Mouse (Mus musculus) retina, adult 2 months (tissue): Measurements from ENCODE around the gene Clcf1.
A peak's percentile ranks its signal among the peaks of the same experiment; 100 is the strongest.
"Not testable (repeated sequence)": the region's sequence is repeated elsewhere in the genome, so short reads cannot be mapped to it uniquely, and the experiment has no call there.

Experiments
- DNase-seq: peaks from one replicate; pipeline ENCODE4 v3.0.0-alpha.2; 2012; ENCODE audit warnings: low read depth, low spot score

Gene Clcf1

DNA sequence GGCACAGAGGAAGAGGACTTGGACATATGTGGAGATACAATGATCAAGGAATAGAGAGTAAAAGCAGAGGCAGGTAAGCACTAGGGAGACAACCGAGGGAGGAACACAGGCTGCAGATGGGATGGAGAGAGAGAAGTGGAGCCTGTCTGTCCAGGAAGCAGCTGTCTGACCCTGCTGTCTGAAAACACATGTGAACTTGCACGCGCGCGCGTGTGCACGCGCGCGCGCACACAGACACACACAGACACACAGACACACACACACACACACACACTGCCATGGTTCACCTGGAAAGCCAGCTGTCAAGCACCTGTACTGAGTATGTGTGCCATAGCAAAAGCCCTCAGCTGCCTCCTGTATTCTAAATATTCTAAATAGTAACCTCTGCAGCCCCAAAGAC, 4.3 kb downstream of the Clcf1 start:
- DNase-seq, result no peak

DNA sequence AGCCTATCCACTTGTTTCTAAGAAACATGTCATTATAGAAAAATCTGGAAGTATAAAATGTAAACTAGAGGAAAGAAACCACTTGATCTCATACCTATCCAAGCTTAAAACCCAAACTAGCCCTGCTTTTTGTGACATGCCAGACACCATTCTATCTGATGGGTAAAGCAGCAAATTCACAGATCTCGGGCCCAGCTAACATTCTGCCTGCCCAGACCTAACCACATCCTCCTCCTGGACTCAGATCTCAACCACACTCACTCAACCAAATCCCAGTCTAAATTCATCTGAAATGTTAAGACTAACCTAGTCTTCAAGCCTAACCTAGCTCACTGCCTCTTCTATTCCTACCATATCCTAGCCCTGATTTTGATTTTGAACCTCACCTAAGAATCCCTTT, 4.7 kb downstream of the Clcf1 start:
- no peak for DNase-seq

DNA sequence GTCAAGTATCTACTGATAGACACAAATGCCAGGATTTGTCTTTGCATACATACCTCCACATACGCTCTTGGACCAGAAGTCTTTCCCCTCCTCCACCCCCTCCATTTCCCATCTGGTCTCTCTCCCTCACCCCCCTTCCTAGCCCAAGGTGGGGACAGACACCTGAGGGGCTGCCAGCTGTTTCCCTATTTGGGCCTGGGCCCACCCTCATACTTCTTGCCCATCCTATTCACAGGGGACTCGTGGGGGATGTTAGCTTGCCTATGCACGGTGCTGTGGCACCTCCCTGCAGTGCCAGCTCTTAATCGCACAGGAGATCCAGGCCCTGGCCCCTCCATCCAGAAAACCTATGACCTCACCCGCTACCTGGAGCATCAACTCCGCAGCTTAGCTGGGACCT, 5.9 kb downstream of the Clcf1 start:
- DNase-seq, result no peak

DNA sequence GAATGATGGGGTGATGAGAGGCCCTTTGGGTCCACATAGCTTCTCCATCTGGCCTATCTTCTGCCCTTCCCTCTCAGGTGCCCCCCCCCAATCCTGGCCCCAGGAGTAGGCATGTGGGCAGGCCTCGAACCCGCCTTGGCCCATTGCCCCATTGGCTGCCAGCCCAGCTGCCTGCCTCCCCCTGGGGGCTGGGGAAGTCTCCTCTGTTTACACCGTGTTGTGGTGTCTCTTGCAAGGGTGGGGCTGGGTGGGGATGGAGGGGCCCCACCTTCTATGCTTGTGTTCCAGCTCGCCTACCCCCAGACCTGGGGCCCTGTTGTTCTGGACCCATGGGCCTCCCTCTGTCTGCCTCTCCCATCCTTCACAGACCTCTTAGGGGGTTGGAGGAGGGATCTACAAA, 6.4 kb downstream of the Clcf1 start:
- no peak for DNase-seq

DNA sequence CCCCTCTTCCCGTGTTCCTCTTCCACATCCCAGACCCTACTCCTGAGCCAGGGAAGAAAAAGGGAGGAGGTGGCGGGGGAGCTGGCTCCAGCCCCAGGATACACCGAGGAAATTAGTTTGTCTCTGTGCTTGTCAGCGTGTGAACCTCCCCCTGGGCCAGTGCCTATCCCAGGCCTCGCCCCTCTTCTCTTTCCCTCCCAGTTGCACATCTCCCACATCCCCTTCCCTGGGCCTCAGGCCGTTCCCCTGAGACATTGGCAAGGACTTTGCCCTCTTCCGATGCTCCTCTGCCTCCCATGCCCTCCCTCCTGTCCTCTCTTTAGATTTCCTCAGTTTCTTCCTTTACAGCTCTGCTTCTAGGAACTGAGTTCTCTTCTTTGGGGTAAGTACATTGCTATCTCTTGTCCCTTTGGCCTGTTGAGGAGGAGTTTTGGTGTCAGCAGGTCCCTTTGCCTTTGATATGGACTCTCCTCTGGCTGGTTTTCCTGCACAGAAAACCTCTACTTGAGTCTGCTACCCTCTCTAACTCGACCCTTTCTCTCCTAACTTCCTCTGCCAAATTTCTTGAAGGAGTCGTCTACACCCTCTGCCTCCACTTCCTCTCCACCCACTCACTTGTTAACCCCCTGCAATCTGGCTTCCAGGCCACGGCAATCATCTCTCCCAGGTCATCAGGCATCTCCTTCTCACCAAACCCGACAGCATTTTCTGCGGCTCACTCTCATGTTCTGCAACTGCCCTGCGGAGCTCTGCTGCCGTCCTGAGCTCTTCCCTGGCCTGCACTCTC, 7.1 kb downstream of the Clcf1 start:
- no peak for DNase-seq

- no peak for DNase-seq
Measured at GRCm38 (mm10) chr19:4222165-4222564, 8.1 kb downstream of the Clcf1 start.

GRCm38 (mm10) chr19:4226779-4227178, 12.7 kb downstream of the Clcf1 start:
- no peak for DNase-seq

GRCm38 (mm10) chr19:4227446-4227845, 13.4 kb downstream of the Clcf1 start:
- no peak for DNase-seq

DNA sequence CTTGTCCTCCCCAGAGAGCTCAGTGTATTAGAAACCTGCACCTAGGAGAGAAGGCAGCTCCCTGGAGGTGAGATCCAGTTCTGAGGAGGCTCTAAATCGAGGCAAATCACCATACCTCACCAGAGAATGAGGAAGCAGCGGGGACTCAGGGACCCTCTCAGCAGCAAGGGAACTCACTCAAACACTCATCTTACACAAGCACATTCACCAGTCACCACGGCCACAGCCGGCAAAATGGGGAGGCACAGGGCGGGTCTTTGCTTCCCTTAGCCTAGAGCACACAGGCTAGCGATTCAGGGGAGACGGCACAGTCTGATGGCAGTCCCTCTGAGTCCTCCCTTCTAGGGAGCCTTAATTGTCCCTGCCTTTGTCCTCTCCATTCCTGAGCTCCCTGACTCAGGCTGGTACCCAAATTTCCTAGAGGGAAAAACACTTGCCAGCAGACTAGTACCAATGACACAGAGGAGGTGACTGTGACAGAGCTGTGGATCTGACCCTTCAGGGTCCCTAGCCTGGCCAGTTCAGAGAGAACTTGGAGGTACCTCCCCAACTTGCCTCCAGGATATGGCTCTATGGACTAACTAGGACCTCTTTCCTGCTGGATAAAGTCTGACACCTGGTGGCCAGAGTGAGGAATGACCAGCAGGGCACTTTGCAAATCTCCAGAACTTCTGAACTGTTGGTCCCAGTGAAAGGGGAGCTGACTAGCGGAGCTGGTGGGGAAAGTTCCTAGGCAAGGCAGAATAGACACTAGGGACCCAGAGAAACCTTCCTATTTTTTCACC, 14.0 kb downstream of the Clcf1 start:
- peak; percentile 67 for DNase-seq

- DNase-seq, result no peak
Measured at GRCm38 (mm10) chr19:4228891-4229290, 14.9 kb downstream of the Clcf1 start.

GRCm38 (mm10) chr19:4229451-4230076, 15.5 kb downstream of the Clcf1 start:
- DNase-seq, result no peak

GRCm38 (mm10) chr19:4230415-4230814, 16.4 kb downstream of the Clcf1 start:
- DNase-seq, result no peak

DNA sequence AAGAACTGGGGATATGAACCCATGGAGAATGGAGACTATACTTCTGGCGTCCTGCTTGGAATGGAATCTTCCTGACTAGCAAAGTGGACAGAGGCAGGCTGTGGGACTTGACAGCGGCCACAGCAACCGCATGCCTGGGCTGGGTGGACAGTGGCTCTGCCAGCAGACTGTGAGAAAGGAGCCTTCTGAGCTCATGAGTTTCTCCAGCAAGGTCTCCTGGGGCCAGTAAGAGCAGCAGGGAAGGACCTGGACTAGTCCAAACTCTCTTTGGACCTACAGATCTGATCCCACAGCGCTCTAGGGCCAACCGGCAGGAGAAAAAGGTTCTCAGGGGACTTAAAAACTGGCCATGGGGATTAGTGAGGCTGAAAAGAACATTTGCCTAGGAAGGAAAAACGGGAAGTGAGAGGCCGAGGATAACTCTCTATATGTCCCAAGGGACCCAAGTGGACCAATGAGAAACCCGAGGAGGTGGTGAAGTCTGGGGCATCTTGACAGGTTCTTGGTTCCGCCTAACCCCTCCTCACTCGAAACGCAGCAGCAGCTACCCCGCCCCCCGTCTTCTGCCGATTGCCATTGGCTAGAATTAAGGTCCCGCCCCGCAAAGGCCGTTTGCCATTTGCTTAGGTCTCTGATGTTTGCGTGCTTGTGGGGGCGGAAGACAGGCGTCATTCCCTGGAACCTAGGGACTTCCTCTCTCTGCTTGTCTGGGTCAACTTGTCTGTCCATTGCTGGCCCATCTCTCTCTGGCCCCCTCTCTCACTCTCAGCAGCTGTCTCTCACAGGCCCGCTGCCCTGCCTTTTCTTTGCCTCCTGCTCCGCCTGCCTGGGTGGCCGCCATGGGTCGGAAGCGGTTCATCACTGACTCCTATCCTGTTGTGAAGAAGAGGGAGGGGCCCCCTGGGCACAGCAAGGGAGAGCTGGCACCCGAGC, 17.5 kb downstream of the Clcf1 start, which contains the start of gene Pold4:
Pold4 (plus strand) TSS at position 647 of the 933 bp plus-strand sequence.
- peak; percentile 68 for DNase-seq

GRCm38 (mm10) chr19:4232186-4232572, 18.1 kb downstream of the Clcf1 start:
- no peak for DNase-seq

- DNase-seq, result no peak
Measured at GRCm38 (mm10) chr19:4232651-4233050, 18.6 kb downstream of the Clcf1 start.

GRCm38 (mm10) chr19:4234548-4234947, 20.5 kb downstream of the Clcf1 start:
- DNase-seq, result no peak

DNA sequence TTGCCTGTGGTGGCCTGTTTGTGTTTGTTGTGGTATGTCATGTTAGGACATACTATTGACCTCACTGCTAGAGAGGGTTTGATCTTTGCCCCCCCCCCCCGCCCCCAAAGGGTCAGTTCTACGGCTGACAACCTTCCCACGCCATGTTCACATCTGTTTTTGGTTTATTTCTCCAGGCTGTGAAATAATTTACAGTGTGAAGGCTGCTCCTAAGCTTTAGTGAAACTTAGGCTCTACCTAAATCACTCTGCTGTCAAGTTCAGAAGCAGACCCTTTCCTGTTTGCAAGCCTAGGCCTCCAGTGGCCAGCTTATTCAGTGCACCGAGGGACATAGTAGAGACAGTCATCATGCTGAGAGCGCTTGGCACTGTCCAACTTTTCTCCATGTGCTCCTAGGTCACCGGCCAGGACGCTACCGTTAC, 26.2 kb downstream of the Clcf1 start:
- DNase-seq, result no peak

- no peak for DNase-seq
Measured at GRCm38 (mm10) chr19:4242416-4242815, 28.4 kb downstream of the Clcf1 start.

- DNase-seq, result no peak
Measured at GRCm38 (mm10) chr19:4244775-4245174, 30.7 kb downstream of the Clcf1 start.

- no peak for DNase-seq
Measured at GRCm38 (mm10) chr19:4247010-4247409, 33.0 kb downstream of the Clcf1 start.

DNA sequence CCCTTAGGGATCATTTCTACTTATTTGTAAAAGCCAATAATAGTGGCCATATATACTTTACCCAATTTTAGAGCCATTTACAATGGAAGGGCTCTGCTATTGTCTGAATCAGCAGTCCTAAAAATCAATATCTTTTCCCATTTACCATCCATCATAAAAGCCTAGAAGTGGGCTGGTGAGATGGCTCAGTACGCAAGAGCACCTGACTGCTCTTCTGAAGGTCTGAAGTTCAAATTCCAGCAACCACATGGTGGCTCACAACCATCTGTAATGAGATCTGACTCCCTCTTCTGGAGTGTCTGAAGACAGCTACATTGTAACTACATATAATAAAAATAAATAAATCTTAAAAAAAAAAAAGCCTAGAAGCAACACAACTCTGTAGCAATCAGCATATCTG, 34.6 kb downstream of the Clcf1 start:
- not testable (repeated sequence) for DNase-seq
